8 mouse cellular contexts compared by ENCODE assay signal in the genomic region with DNA sequence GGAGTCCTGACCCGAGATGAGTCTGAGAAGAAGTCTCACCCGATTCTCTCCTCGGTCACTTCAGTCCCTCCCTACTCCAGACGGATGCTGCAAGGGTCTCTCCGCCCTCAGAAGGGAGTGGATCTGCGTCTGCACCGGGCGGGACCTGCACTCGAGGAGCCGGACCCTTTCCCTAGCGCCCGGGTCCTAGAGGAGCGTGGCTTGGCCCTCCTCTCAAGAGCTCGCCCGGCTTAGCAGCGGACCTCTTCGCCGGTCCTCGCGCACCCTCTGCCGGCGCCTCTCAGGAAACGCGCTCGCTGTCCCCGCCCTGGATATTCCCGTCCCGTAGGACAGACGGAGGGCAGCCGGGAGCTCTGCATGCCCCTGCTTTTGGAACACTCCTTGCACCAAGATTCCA. TPM values are rescaled to one million over a fixed set of nuclear protein-coding genes. Genes with fewer than 3 reads are reported as not detected.
A peak's percentile ranks its signal among the peaks of the same experiment; 100 is the strongest.
DNase-seq lines count a peak whose midpoint lies in the region; ATAC-seq lines count a peak whose summit lies in the region.

No protein-coding gene starts in this region.

- H3K79me2 ChIP-seq in macrophage (ENCODE audit: inconsistent target), result no peaks in the 10 kb centered on the region

- H3K9ac ChIP-seq in hindbrain, embryonic 14.5 days, result peak overlapping the region; percentile 43

- peak; percentile 91 for DNase-seq in NIH3T3 (ENCODE audit: low read depth)
- DNase-seq in cerebellum, adult 9-11 months, result peak; percentile 79
- peak; percentile 69 to 76 for DNase-seq in frontal cortex, postnatal 25 days (ENCODE audit: low spot score in 2 of 2)
- DNase-seq in hindbrain, embryonic 14.5 days (ENCODE audit: low spot score), result peak; percentile 86
- DNase-seq in left cerebral cortex, adult 18-20 months (ENCODE audit: low spot score in 2 of 2), result peak; percentile 74 to 79
- DNase-seq in retina, postnatal 7 days (ENCODE audit: low read depth, low spot score), result peak; percentile 71
- DNase-seq in urinary bladder, postnatal 14 days (ENCODE audit: low spot score), result peak; percentile 82

- H3K36me3 ChIP-seq in hindbrain, embryonic 14.5 days (replicated peaks; ENCODE audit: control insufficient read depth, insufficient read depth), result no peaks in the 10 kb centered on the region
- no peaks in the 10 kb centered on the region for H3K36me3 ChIP-seq in macrophage (ENCODE audit: inconsistent target)

- H3K27me3 ChIP-seq in hindbrain, embryonic 14.5 days (ENCODE audit: control insufficient read depth, insufficient read depth, low read length), result peaks cover 31% of the 10 kb centered on the region

- peak overlapping the region; percentile 30 for H3K4me3 ChIP-seq in hindbrain, embryonic 14.5 days (replicated peaks; ENCODE audit: low read length)
- peak overlapping the region; percentile 27; the same call in 1 of the 2 replicates for H3K4me3 ChIP-seq in macrophage (ENCODE audit: inconsistent target)

- ATAC-seq in hindbrain, embryonic 14.5 days (ENCODE audit: low FRiP score), result peak; percentile 57

- H3K4me2 ChIP-seq in hindbrain, embryonic 14.5 days (replicated peaks), result peak overlapping the region; percentile 74

- no peaks in the 10 kb centered on the region for H3K9me3 ChIP-seq in hindbrain, embryonic 14.5 days (ENCODE audit: control insufficient read depth, low read length)

- H3K4me1 ChIP-seq in hindbrain, embryonic 14.5 days (replicated peaks; ENCODE audit: control insufficient read depth, insufficient read depth, low read length), result peaks cover 26% of the 10 kb centered on the region

- under 1% methylated on average over 30 of the region's 30 CpGs for whole genome bisulfite sequencing in hindbrain, embryonic 14.5 days
- WGBS in macrophage (ENCODE audit: missing documents), result 1% methylated on average over 28 of the region's 30 CpGs

- H3K27ac ChIP-seq in hindbrain, embryonic 14.5 days, result no peak overlapping the region
- no peak overlapping the region for H3K27ac ChIP-seq in macrophage

RNA-seq across cellular contexts. Expression of a gene that starts 15.4 kb away (rescaled TPM):
- 9.7 and 12.3 TPM in 2 replicates for polyA plus RNA-seq in hindbrain, embryonic 14.5 days (2014; fragmentation: Nextera tagmentation; extraction: Ambion mirVana)
- 1 to 10 TPM; 9.4 to 9.6 TPM for total RNA-seq in left cerebral cortex, adult 18-20 months (2021)
- total RNA-seq in macrophage (2018; cell fraction: chromatin; rRNA removed), result 1 to 10 TPM in 25 of 26 experiments, under 1 TPM in 1; 0.86 to 8.7 (median 4.0) TPM
- 1 to 10 TPM; 2.8 to 7.9 (median 5.7) TPM for total RNA-seq in macrophage (2018; cell fraction: cytosol; rRNA removed)
- 1 to 10 TPM; 1.5 to 9.1 (median 4.5) TPM for total RNA-seq in macrophage (2018; cell fraction: nucleus; rRNA removed)
- 3.9 to 6.8 TPM (median 4.7 TPM) in 3 replicates for polyA plus RNA-seq in macrophage (2018)

RNA-seq across cellular contexts. Expression of a gene that starts 15.5 kb away (rescaled TPM):
- 75.5 and 87.4 TPM in 2 replicates for polyA plus RNA-seq in hindbrain, embryonic 14.5 days (2014; fragmentation: Nextera tagmentation; extraction: Ambion mirVana)
- total RNA-seq in left cerebral cortex, adult 18-20 months (2021), result 10 to 100 TPM; 69.3 to 74.5 TPM
- 10 to 100 TPM in 17 of 26 experiments, 1 to 10 TPM in 9; 1.2 to 25.9 (median 14.2) TPM for total RNA-seq in macrophage (2018; cell fraction: chromatin; rRNA removed)
- total RNA-seq in macrophage (2018; cell fraction: cytosol; rRNA removed), result 10 to 100 TPM in 25 of 26 experiments, 1 to 10 TPM in 1; 9.3 to 25.5 (median 18.2) TPM
- total RNA-seq in macrophage (2018; cell fraction: nucleus; rRNA removed), result 10 to 100 TPM in 14 of 26 experiments, 1 to 10 TPM in 12; 2.6 to 23.4 (median 10.9) TPM
- polyA plus RNA-seq in macrophage (2018), result 17.7 to 20.9 TPM (median 20.5 TPM) in 3 replicates
